Mouse (Mus musculus) liver, postnatal 0 days (tissue): Measurements from ENCODE around the gene Iqub. TPM values are rescaled to one million over a fixed set of nuclear protein-coding genes. Genes with fewer than 3 reads are reported as not detected.

Source experiments
- ATAC-seq: fragments of 200-750 bp; cut with Nextera tagmentation; 2 replicates; pipeline ENCODE4 v1.8.0; 2017; ENCODE audit warnings: mild to moderate bottlenecking, moderate library complexity
- DNase-seq: peaks from one replicate; pipeline ENCODE4 v3.0.0-alpha.2; 2016
- H3K27ac ChIP-seq: fragments of 300-500 bp; sonication (generic); 2 replicates; pipeline ENCODE4 v1.5.1; 2014; ENCODE audit warnings: antibody characterized with exemption, moderate library complexity, mild to moderate bottlenecking, low read depth
- H3K27me3 ChIP-seq: fragments of 300-500 bp; sonication (generic); 2 replicates; pipeline ENCODE4 v1.6.1; 2014; ENCODE audit warnings: low read length, control low read depth, mixed read lengths; ENCODE audit not compliant: insufficient read depth
- H3K36me3 ChIP-seq: fragments of 300-500 bp; sonication (generic); replicated peaks from 2 replicates; pipeline ENCODE4 v1.6.1; 2014; ENCODE audit warnings: mild to moderate bottlenecking, control low read depth, low read length, moderate library complexity, mixed read lengths; ENCODE audit not compliant: insufficient read depth
- H3K4me1 ChIP-seq: fragments of 300-500 bp; sonication (generic); 2 replicates; pipeline ENCODE4 v1.6.1; 2014; ENCODE audit warnings: antibody characterized with exemption, mild to moderate bottlenecking, control low read depth; ENCODE audit not compliant: insufficient read depth
- H3K4me2 ChIP-seq: fragments of 300-500 bp; sonication (generic); 2 replicates; pipeline ENCODE4 v1.6.1; 2014; ENCODE audit warnings: low read depth, mild to moderate bottlenecking, low read length, moderate library complexity, mixed read lengths
- H3K4me3 ChIP-seq: fragments of 300-500 bp; sonication (generic); 2 replicates; pipeline ENCODE4 v1.5.1; 2014; ENCODE audit warnings: low read depth, low read length
- H3K9ac ChIP-seq: fragments of 300-500 bp; sonication (generic); replicated peaks from 2 replicates; pipeline ENCODE4 v1.6.1; 2014; ENCODE audit warnings: mild to moderate bottlenecking, moderate library complexity
- H3K9me3 ChIP-seq: fragments of 300-500 bp; sonication (generic); 2 replicates; pipeline ENCODE4 v1.6.1; 2016; ENCODE audit warnings: mild to moderate bottlenecking, control low read depth, low read length, mixed read lengths
- CTCF ChIP-seq: sonication (generic); IDR thresholded peaks from 2 replicates; pipeline ENCODE4 v1.5.1; 2016; ENCODE audit warnings: antibody characterized with exemption, low read depth
- EP300 ChIP-seq: IDR thresholded peaks from 2 replicates; pipeline ENCODE4 v1.6.1; 2016; ENCODE audit warnings: antibody characterized with exemption, low read depth, mild to moderate bottlenecking
- WGBS: fragments of 180-500 bp; shearing (Covaris S2); extraction: QIAGEN DNeasy Blood & Tissue Kit; methylation state at CpG from one replicate; pipeline ENCODE4 v1.1.7; 2014; ENCODE audit not compliant: insufficient replicate concordance; 5-methylcytosine and 5-hydroxymethylcytosine counted together
- polyA plus RNA-seq: library from polyadenylated mRNA; unstranded; fragments of >200 nt; fragmentation: Nextera tagmentation; extraction: Ambion mirVana; gene quantifications from 2 replicates; pipeline ENCODE4 v1.2.1, GENCODE M21; 2015

The Iqub gene
- polyA plus RNA-seq = 0.05 TPM in 1 of 2 replicates, not detected in the other

DNA sequence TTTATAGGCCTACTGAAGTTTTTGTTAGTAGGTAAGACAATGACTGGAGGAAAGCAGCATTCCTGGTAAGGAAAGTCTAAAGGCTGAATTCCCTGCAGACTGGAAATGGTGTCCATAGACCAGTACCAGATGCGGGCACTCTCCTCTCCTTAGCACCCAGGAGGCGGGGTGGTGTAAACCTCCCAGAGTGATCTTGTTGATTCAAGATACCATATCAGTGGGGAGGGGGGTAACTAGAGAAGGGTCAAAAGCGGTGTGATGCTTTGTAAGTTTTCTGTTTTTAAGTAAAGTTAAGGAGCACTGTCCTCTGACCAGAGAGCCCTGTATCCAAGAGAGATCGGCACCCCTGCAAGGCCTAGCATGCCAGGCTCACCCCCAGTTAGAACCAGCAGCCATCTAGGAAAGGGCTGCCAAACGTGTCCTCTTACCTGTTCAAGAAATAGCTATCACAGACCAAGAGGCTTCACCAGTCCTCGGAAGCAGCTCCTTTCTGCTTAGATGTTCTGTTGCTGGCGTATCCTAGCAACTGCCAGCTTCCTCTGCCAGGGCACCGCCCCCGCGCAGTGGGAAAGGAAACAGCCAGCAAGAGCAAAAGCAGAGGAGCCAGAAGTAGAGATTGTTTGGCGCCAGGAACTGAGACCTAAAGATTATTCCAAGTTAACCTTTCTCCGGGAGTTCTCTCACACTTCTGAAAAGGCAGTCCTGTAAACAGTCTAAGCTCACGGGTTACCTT, at the start of gene Iqub:
Iqub (minus strand) TSS at position 516 of the 733 bp plus-strand sequence.
- DNase-seq (peak; percentile 42), ATAC-seq (no peak)
- 23% methylated on average over 13 of the region's 13 CpGs for WGBS
- H3K36me3 ChIP-seq = peaks cover 8% of the 10 kb centered on the region; the same call in 1 of the 2 replicates
- no peaks in the 10 kb centered on the region for H3K9me3 ChIP-seq
- no peak within 1 kb of the TSS for H3K4me3 ChIP-seq
- no peak for TF ChIP-seq CTCF
- peak within 1 kb of the TSS; percentile 18; the same call in 1 of the 2 replicates for H3K4me2 ChIP-seq
- no peak within 1 kb of the TSS for H3K9ac ChIP-seq
- no peaks in the 10 kb centered on the region for H3K27me3 ChIP-seq
- H3K4me1 ChIP-seq = no peaks in the 10 kb centered on the region
- H3K27ac ChIP-seq = no peak within 1 kb of the TSS

DNA sequence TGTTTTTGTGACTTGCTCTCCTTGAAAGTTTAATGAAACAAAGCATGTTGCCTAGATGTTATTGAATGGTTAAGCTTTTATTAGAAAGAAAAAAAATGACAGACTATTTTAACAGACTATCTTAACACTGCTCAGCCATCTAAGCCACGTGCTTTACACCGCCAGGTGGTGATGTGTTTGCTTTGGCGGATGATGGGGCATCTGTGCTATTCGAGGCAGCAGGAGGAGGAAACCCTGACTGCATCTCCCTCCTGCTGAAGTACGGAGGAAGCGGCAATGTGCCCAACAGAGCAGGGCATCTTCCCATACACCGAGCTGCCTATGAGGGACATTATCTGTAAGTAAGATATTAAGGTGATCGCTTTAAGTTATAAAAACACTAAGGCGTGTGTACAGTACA, 49.2 kb upstream of the Iqub start:
- no peaks in the 10 kb centered on the region for H3K27me3 ChIP-seq
- no peaks in the 10 kb centered on the region for H3K9me3 ChIP-seq
- ATAC-seq = no peak
- H3K4me2 ChIP-seq = no peak overlapping the region
- no peaks in the 10 kb centered on the region for H3K36me3 ChIP-seq
- no peak for TF ChIP-seq EP300
- no peak for TF ChIP-seq CTCF
- WGBS = 66% methylated on average over 9 of the region's 9 CpGs
- DNase-seq = no peak
- H3K9ac ChIP-seq = no peak overlapping the region
- no peak overlapping the region for H3K4me3 ChIP-seq
- H3K4me1 ChIP-seq = no peaks in the 10 kb centered on the region
- no peak overlapping the region for H3K27ac ChIP-seq

GRCm38 (mm10) chr6:24555488-24555887, 40.6 kb upstream of the Iqub start:
- no peaks in the 10 kb centered on the region for H3K36me3 ChIP-seq
- H3K9me3 ChIP-seq = no peaks in the 10 kb centered on the region
- no peak overlapping the region for H3K4me3 ChIP-seq
- TF ChIP-seq EP300 = no peak
- no peak for TF ChIP-seq CTCF
- DNase-seq = no peak
- no peaks in the 10 kb centered on the region for H3K27me3 ChIP-seq
- H3K9ac ChIP-seq = no peak overlapping the region
- no peaks in the 10 kb centered on the region for H3K4me1 ChIP-seq
- ATAC-seq = no peak
- 68% methylated on average over 2 of the region's 2 CpGs for WGBS
- no peak overlapping the region for H3K27ac ChIP-seq
- no peak overlapping the region for H3K4me2 ChIP-seq

DNA sequence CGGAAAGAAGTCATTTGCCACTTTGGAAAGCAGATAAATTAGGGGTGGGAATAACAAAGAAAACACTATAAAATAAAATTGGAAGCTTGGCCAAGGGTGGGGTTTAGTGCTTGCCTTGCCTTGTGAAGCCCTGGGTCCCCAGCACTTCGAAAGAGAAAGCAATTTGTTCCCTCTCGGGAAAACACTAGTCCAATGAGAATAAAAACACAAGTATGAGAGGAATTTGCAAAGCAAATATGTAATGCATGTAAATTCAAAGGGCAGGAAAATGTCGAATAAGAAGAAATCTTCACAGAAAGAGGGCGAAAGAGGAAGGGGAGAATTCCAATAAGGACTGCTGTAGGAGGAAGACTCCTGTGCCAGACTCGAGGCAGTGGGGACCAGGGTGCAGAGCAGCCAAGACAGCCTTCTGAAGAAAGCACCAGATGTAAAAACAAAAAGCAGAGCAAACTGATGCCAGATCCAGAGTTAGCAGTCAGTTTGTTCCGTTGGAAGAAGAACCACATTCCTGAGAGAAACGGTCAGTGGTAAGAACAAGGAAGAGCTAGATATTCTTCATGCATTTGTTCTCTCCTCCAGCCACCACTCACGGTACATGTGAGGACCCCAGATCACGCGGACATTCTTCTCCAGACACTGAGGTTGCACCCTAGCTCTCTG, 39.7 kb upstream of the Iqub start:
- no peaks in the 10 kb centered on the region for H3K4me1 ChIP-seq
- H3K4me3 ChIP-seq = no peak overlapping the region
- no peak overlapping the region for H3K27ac ChIP-seq
- H3K9me3 ChIP-seq = no peaks in the 10 kb centered on the region
- no peak for DNase-seq
- ATAC-seq = no peak
- no peak overlapping the region for H3K9ac ChIP-seq
- no peak overlapping the region for H3K4me2 ChIP-seq
- 66% methylated on average over 11 of the region's 11 CpGs for WGBS
- no peaks in the 10 kb centered on the region for H3K27me3 ChIP-seq
- TF ChIP-seq EP300 (no peak), CTCF (no peak)
- H3K36me3 ChIP-seq = no peaks in the 10 kb centered on the region

GRCm38 (mm10) chr6:24552046-24552445, 37.2 kb upstream of the Iqub start:
- TF ChIP-seq EP300 (no peak), CTCF (no peak)
- DNase-seq (no peak), ATAC-seq (no peak)
- Histone ChIP-seq H3K4me3 (no peak overlapping the region), H3K27ac (no peak overlapping the region), H3K9ac (no peak overlapping the region), H3K9me3 (no peaks in the 10 kb centered on the region), H3K36me3 (no peaks in the 10 kb centered on the region), H3K27me3 (no peaks in the 10 kb centered on the region), H3K4me2 (no peak overlapping the region), H3K4me1 (no peaks in the 10 kb centered on the region)
- 50% methylated on average over 7 of the region's 7 CpGs for WGBS

GRCm38 (mm10) chr6:24549801-24550200, 34.9 kb upstream of the Iqub start:
- Histone ChIP-seq H3K4me3 (no peak overlapping the region), H3K4me2 (no peak overlapping the region), H3K27ac (no peak overlapping the region), H3K27me3 (no peaks in the 10 kb centered on the region), H3K36me3 (no peaks in the 10 kb centered on the region), H3K4me1 (no peaks in the 10 kb centered on the region), H3K9ac (no peak overlapping the region), H3K9me3 (no peaks in the 10 kb centered on the region)
- no peak for ATAC-seq
- DNase-seq = no peak
- TF ChIP-seq EP300 (no peak), CTCF (no peak)
- 42% methylated on average over 2 of the region's 2 CpGs for WGBS
